ENCODE assay signal across 18 mouse cellular contexts in the genomic region with DNA sequence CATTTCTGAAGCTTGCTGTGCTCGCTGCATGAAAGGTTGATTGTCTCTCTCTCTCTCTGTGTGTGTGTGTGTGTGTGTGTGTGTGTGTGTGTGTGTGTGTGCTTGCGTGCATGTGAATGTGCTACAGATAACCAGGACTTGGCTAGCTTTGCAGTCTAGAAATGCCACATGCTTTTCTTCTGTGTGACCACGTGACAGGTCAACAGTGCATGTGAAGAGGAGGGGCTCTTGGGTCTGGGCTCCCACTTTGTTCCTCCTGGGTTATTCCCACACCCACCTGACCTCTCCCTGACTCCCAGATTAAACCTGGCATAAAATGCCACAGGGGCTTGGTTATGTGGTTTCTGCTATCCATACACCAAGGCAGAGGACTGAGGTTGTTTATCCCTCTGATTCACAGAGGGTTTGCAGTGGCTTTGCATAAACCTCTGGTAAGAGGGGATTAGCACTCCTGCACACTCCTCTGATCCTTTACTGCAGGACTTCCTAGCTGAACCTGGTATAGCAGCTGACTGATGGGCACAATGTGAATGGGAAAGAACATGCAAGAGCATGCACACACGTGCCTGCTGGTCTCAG.
A peak's percentile ranks its signal among the peaks of the same experiment; 100 is the strongest.
DNase-seq lines count a peak whose midpoint lies in the region; ATAC-seq and TF ChIP-seq lines count a peak whose summit lies in the region.
"Had no signal": no experiment of that assay in that cellular context is flagged by ENCODE, and none has a peak within 500 bp of the region (broad histone marks: within the 10 kb centered on the region; RNA-seq: fewer than 3 reads in every experiment).

No protein-coding gene starts in this region.

- peak overlapping the region; percentile 42; the same call in 1 of the 2 replicates for H3K27ac ChIP-seq in heart, embryonic 15.5 days
- no peak overlapping the region for H3K27ac ChIP-seq in kidney, adult 2 months (ENCODE audit: insufficient read depth, low read depth, low read length)
- peak overlapping the region; percentile 64 for H3K27ac ChIP-seq in midbrain, embryonic 10.5 days (replicated peaks)
- H3K27ac ChIP-seq: lung, embryonic 15.5 days had no signal

- no peaks in the 10 kb centered on the region for H3K36me3 ChIP-seq in heart, embryonic 15.5 days
- no peaks in the 10 kb centered on the region for H3K36me3 ChIP-seq in kidney, adult 2 months (ENCODE audit: control insufficient read depth, insufficient read depth, low read length)
- no peaks in the 10 kb centered on the region for H3K36me3 ChIP-seq in midbrain, embryonic 10.5 days
- H3K36me3 ChIP-seq: lung, embryonic 15.5 days had no signal

- intact Hi-C loops in heart, postnatal 36 days (cut with DNase I), result no loop called here

- no peak for DNase-seq in heart, postnatal 36 days
- DNase-seq in kidney, adult 9 months, result peak; percentile 9
- no peak for DNase-seq in kidney, adult 2 months
- DNase-seq in midbrain, embryonic 10.5 days (ENCODE audit: low spot score), result no peak
- DNase-seq in retina, postnatal 7 days (ENCODE audit: low read depth, low spot score), result peak; percentile 59
- DNase-seq in thymus, postnatal 4 days, result no peak
- no peak for DNase-seq in urinary bladder, postnatal 4 days (ENCODE audit: low spot score in 2 of 2)
- DNase-seq: B cell, adult 2 months; cerebellum, adult 2 months; gastrocnemius, postnatal 36 days; heart, postnatal 14 days; kidney, adult 8-10 months; left cerebral cortex, postnatal 4 days; right cerebral cortex, postnatal 4 days; thymus, adult 2 months had no signal

- H3K9me3 ChIP-seq in heart, embryonic 15.5 days (replicated peaks), result no peaks in the 10 kb centered on the region
- H3K9me3 ChIP-seq in midbrain, embryonic 10.5 days (replicated peaks), result no peaks in the 10 kb centered on the region
- H3K9me3 ChIP-seq: lung, embryonic 15.5 days had no signal

- no peak for TF ChIP-seq CTCF in kidney, adult 2 months (conservative IDR thresholded peaks at IDR 0.05; ENCODE audit: insufficient read depth, insufficient read length, low read depth, low read length)

- no peaks in the 10 kb centered on the region; the same call in 1 of the 2 replicates for H3K27me3 ChIP-seq in heart, embryonic 15.5 days
- H3K27me3 ChIP-seq in kidney, adult 2 months (replicated peaks; ENCODE audit: control insufficient read depth, insufficient read depth, low read length), result no peaks in the 10 kb centered on the region
- peaks cover 12% of the 10 kb centered on the region for H3K27me3 ChIP-seq in midbrain, embryonic 10.5 days (ENCODE audit: low read depth, poor library complexity, severe bottlenecking)
- H3K27me3 ChIP-seq: lung, embryonic 15.5 days had no signal

- no peak overlapping the region for H3K4me2 ChIP-seq in heart, embryonic 15.5 days
- H3K4me2 ChIP-seq: liver, embryonic 11.5 days; lung, embryonic 15.5 days had no signal

- peaks cover 12% of the 10 kb centered on the region for H3K4me1 ChIP-seq in heart, embryonic 15.5 days (replicated peaks)
- H3K4me1 ChIP-seq in kidney, adult 2 months (ENCODE audit: control insufficient read depth, insufficient read depth, low read length), result no peaks in the 10 kb centered on the region
- H3K4me1 ChIP-seq in midbrain, embryonic 10.5 days, result peaks cover 61% of the 10 kb centered on the region
- H3K4me1 ChIP-seq: lung, embryonic 15.5 days had no signal

- TF ChIP-seq POLR2A in kidney, adult 2 months (IDR thresholded peaks at IDR 0.05; ENCODE audit: low read depth, low read length), result no peak

- H3K9ac ChIP-seq in heart, embryonic 15.5 days, result no peak overlapping the region
- H3K9ac ChIP-seq: lung, embryonic 15.5 days had no signal

- ATAC-seq in heart, embryonic 15.5 days (replicated peaks; ENCODE audit: insufficient number of reproducible peaks, insufficient read depth, low FRiP score, low read depth), result no peak; the same call in 1 of the 2 replicates

- H3K4me3 ChIP-seq in heart, embryonic 15.5 days, result no peak overlapping the region
- H3K4me3 ChIP-seq in kidney, adult 2 months (ENCODE audit: insufficient read depth, low read depth, low read length), result no peak overlapping the region
- H3K4me3 ChIP-seq in midbrain, embryonic 10.5 days, result no peak overlapping the region
- H3K4me3 ChIP-seq: lung, embryonic 15.5 days had no signal

- WGBS in heart, embryonic 15.5 days, result 42% methylated on average over 4 of the region's 4 CpGs
- 44% methylated on average over 4 of the region's 4 CpGs for WGBS in kidney, adult 2 months
- WGBS in midbrain, embryonic 10.5 days, result 57% methylated on average over 4 of the region's 4 CpGs

Comparison
In these comparisons a context has a peak if more than half of its experiments do, and no peak if none do; other contexts are left out.
1. DNase-seq: peak in kidney, adult 9 months (single experiment) and retina, postnatal 7 days (single experiment); none in heart, postnatal 36 days (0 of 2), kidney, adult 2 months (single experiment), midbrain, embryonic 10.5 days (single experiment), thymus, postnatal 4 days (single experiment) and urinary bladder, postnatal 4 days (0 of 2).